Mouse (Mus musculus): ENCODE data around the gene Phldb3.

Phldb3 gene

GRCm38 (mm10) chr7:24610144-24610878 lies at the start of gene Phldb3:
Gene Phldb3 (plus strand): TSS chr7:24610763.
- DNase-seq (ENCODE audit: extremely low spot score): no peak

- no peak for DNase-seq (ENCODE audit: extremely low spot score)
Measured at GRCm38 (mm10) chr7:24561450-24561849, 49.1 kb upstream of the Phldb3 start.

- DNase-seq (ENCODE audit: extremely low spot score): no peak
Measured at GRCm38 (mm10) chr7:24563191-24563836, 47.2 kb upstream of the Phldb3 start.

- no peak for DNase-seq (ENCODE audit: extremely low spot score)
Measured at GRCm38 (mm10) chr7:24563837-24564206, 46.7 kb upstream of the Phldb3 start.

GRCm38 (mm10) chr7:24564607-24565265 lies 45.8 kb upstream of the Phldb3 start:
- DNase-seq (ENCODE audit: extremely low spot score): peak; percentile 58

GRCm38 (mm10) chr7:24565627-24566026 lies 44.9 kb upstream of the Phldb3 start:
- no peak for DNase-seq (ENCODE audit: extremely low spot score)

GRCm38 (mm10) chr7:24566206-24566605 lies 44.4 kb upstream of the Phldb3 start:
- no peak for DNase-seq (ENCODE audit: extremely low spot score)

GRCm38 (mm10) chr7:24568512-24568911 lies 42.1 kb upstream of the Phldb3 start:
- no peak for DNase-seq (ENCODE audit: extremely low spot score)

GRCm38 (mm10) chr7:24571071-24571470 lies 39.5 kb upstream of the Phldb3 start:
- DNase-seq (ENCODE audit: extremely low spot score): no peak

- no peak for DNase-seq (ENCODE audit: extremely low spot score)
Measured at GRCm38 (mm10) chr7:24572455-24572854, 38.1 kb upstream of the Phldb3 start.

- no peak for DNase-seq (ENCODE audit: extremely low spot score)
Measured at GRCm38 (mm10) chr7:24574224-24574796, 36.3 kb upstream of the Phldb3 start.

GRCm38 (mm10) chr7:24577811-24578210 lies 32.8 kb upstream of the Phldb3 start:
- DNase-seq (ENCODE audit: extremely low spot score): no peak

GRCm38 (mm10) chr7:24584876-24585275 lies 25.7 kb upstream of the Phldb3 start:
- no peak for DNase-seq (ENCODE audit: extremely low spot score)

GRCm38 (mm10) chr7:24585995-24586394 lies 24.6 kb upstream of the Phldb3 start:
- no peak for DNase-seq (ENCODE audit: extremely low spot score)

- DNase-seq (ENCODE audit: extremely low spot score): no peak
Measured at GRCm38 (mm10) chr7:24586828-24587227, 23.7 kb upstream of the Phldb3 start.

- peak; percentile 83 for DNase-seq (ENCODE audit: extremely low spot score)
Measured at GRCm38 (mm10) chr7:24587330-24588105, 23.0 kb upstream of the Phldb3 start, which contains the start of the genes Ethe1 and Zfp575. Gene Ethe1 (plus strand): TSS chr7:24587543. Gene Zfp575 (minus strand): TSS chr7:24587641.

GRCm38 (mm10) chr7:24588336-24588735 lies 22.2 kb upstream of the Phldb3 start:
- DNase-seq (ENCODE audit: extremely low spot score): no peak

GRCm38 (mm10) chr7:24591735-24592134 lies 18.8 kb upstream of the Phldb3 start:
- no peak for DNase-seq (ENCODE audit: extremely low spot score)

GRCm38 (mm10) chr7:24592163-24592562 lies 18.4 kb upstream of the Phldb3 start:
- DNase-seq (ENCODE audit: extremely low spot score): no peak

GRCm38 (mm10) chr7:24592781-24593180 lies 17.8 kb upstream of the Phldb3 start:
- DNase-seq (ENCODE audit: extremely low spot score): no peak

GRCm38 (mm10) chr7:24593621-24594308 lies 16.8 kb upstream of the Phldb3 start:
- peak; percentile 77 for DNase-seq (ENCODE audit: extremely low spot score)

All from embryo, embryonic 9.5 days (tissue).